Mouse (Mus musculus): ENCODE data around the gene Mrpl57. TPM values are rescaled to one million over a fixed set of nuclear protein-coding genes. Genes with fewer than 3 reads are reported as not detected.

Mrpl57 gene
- polyA plus RNA-seq, 1 experiment from 2014 or later: 127 TPM

GRCm38 (mm10) chr14:57863129-57863528, 37.1 kb downstream of the Mrpl57 start:
- WGBS: 82% methylated on average over 2 of the region's 2 CpGs
- H3K36me3 ChIP-seq: peaks cover 55% of the 10 kb centered on the region
- ATAC-seq (ENCODE audit: insufficient number of reproducible peaks, insufficient read depth, low FRiP score, low TSS enrichment): no peak

GRCm38 (mm10) chr14:57865256-57865655, 39.2 kb downstream of the Mrpl57 start:
- no peak overlapping the region for H3K4me3 ChIP-seq
- ATAC-seq (ENCODE audit: insufficient number of reproducible peaks, insufficient read depth, low FRiP score, low TSS enrichment): no peak

More at GRCm38 (mm10) chr14:57863129-57863528, 37.1 kb downstream of the Mrpl57 start:
- no peak overlapping the region for H3K9ac ChIP-seq
- H3K4me2 ChIP-seq (replicated peaks): no peak overlapping the region
- no peaks in the 10 kb centered on the region for H3K27me3 ChIP-seq
- H3K4me1 ChIP-seq: no peaks in the 10 kb centered on the region
- no peak overlapping the region for H3K4me3 ChIP-seq
- no peak overlapping the region for H3K27ac ChIP-seq
- no peaks in the 10 kb centered on the region for H3K9me3 ChIP-seq

GRCm38 (mm10) chr14:57866676-57867276, 40.7 kb downstream of the Mrpl57 start:
- ATAC-seq (ENCODE audit: insufficient number of reproducible peaks, insufficient read depth, low FRiP score, low TSS enrichment): no peak
- Histone ChIP-seq H3K36me3 (peaks cover 44% of the 10 kb centered on the region), H3K4me1 (no peaks in the 10 kb centered on the region), H3K9ac (no peak overlapping the region), H3K4me2 (replicated peaks) (no peak overlapping the region), H3K27ac (no peak overlapping the region), H3K4me3 (no peak overlapping the region), H3K9me3 (no peaks in the 10 kb centered on the region), H3K27me3 (no peaks in the 10 kb centered on the region)
- 93% methylated on average over 3 of the region's 3 CpGs for WGBS

More at GRCm38 (mm10) chr14:57865256-57865655, 39.2 kb downstream of the Mrpl57 start:
- Histone ChIP-seq H3K4me2 (replicated peaks) (no peak overlapping the region), H3K27ac (no peak overlapping the region), H3K9ac (no peak overlapping the region), H3K27me3 (no peaks in the 10 kb centered on the region), H3K4me1 (no peaks in the 10 kb centered on the region), H3K9me3 (no peaks in the 10 kb centered on the region), H3K36me3 (peaks cover 57% of the 10 kb centered on the region)
- WGBS: 90% methylated on average over 3 of the region's 3 CpGs

- 0 out of 2 replicates have a peak, but pooled peaks cover 8% of the 10 kb centered on the region for H3K36me3 ChIP-seq
- H3K27me3 ChIP-seq: no peaks in the 10 kb centered on the region
- H3K4me1 ChIP-seq: peaks cover 3% of the 10 kb centered on the region; the same call in 1 of the 2 replicates
- H3K9me3 ChIP-seq: no peaks in the 10 kb centered on the region
- H3K27ac ChIP-seq: no peak overlapping the region
- H3K4me3 ChIP-seq: no peak overlapping the region
- no peak overlapping the region for H3K9ac ChIP-seq
- no peak overlapping the region for H3K4me2 ChIP-seq (replicated peaks)
- no peak for ATAC-seq (ENCODE audit: insufficient number of reproducible peaks, insufficient read depth, low FRiP score, low TSS enrichment)
- 92% methylated on average over 9 of the region's 9 CpGs for WGBS
Measured at GRCm38 (mm10) chr14:57877921-57878320, 51.9 kb downstream of the Mrpl57 start.

Small RNAs within 50 kb of the gene (microRNA-seq; reads per million reads assigned to microRNA genes)
- gene Mir3077: not detected

Other genes with a start within 250 kb of the Mrpl57 start
- 31.6 and 32.7 TPM in 2 replicates for gene Xpo4, start 160.8 kb upstream of the Mrpl57 start, polyA plus RNA-seq (2016; fragmentation: Nextera tagmentation; extraction: Ambion mirVana)
- not detected in 2 replicates for gene Gm49361, start 80.1 kb upstream of the Mrpl57 start, polyA plus RNA-seq (2016; fragmentation: Nextera tagmentation; extraction: Ambion mirVana)
- 25.4 and 26.3 TPM in 2 replicates for gene Lats2, start 67.8 kb upstream of the Mrpl57 start, polyA plus RNA-seq (2016; fragmentation: Nextera tagmentation; extraction: Ambion mirVana)
- gene Sap18, start 28.1 kb upstream of the Mrpl57 start, polyA plus RNA-seq (2016; fragmentation: Nextera tagmentation; extraction: Ambion mirVana): 27.8 and 39.3 TPM in 2 replicates
- 43.9 and 46.7 TPM in 2 replicates for gene Ska3, start within 50 bp of the Mrpl57 start, polyA plus RNA-seq (2016; fragmentation: Nextera tagmentation; extraction: Ambion mirVana)
- gene Zdhhc20, start 64.0 kb downstream of the Mrpl57 start, polyA plus RNA-seq (2016; fragmentation: Nextera tagmentation; extraction: Ambion mirVana): 73.0 and 79.6 TPM in 2 replicates
- 94.0 and 98.6 TPM in 2 replicates for gene Micu2, start 173.0 kb downstream of the Mrpl57 start, polyA plus RNA-seq (2016; fragmentation: Nextera tagmentation; extraction: Ambion mirVana)
- gene Fgf9, start 244.3 kb downstream of the Mrpl57 start, polyA plus RNA-seq (2016; fragmentation: Nextera tagmentation; extraction: Ambion mirVana): 10.5 and 11.8 TPM in 2 replicates

Data from embryonic facial prominence, embryonic 12.5 days (tissue).